ENCODE assay signal across 30 mouse cellular contexts in the genomic region with DNA sequence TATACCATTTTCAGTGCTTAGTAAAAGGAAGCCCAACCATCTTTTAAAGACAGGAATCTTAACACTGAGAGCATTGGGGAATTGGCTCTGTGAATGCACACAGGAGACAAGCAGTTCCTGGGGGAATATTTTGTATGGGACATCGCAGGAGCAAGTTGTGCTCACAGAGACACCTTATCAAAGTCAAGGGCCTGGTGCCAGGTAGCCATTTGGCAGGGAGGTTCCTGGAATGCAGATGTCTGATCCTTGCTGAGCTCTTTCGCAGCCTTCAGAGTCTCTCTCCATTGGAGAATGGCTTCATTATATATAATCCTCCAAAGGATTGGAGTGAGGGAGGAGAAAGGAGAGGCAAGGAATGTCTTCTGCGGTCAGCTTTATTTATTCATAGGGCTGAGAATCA.
DNase-seq lines count a peak whose midpoint lies in the region; ATAC-seq and TF ChIP-seq lines count a peak whose summit lies in the region.
"Had no signal": no experiment of that assay in that cellular context is flagged by ENCODE, and none has a peak within 500 bp of the region (broad histone marks: within the 10 kb centered on the region; RNA-seq: fewer than 3 reads in every experiment).

No protein-coding gene starts in this region.

- no peak overlapping the region for H3K4me2 ChIP-seq in heart, embryonic 12.5 days
- no peak overlapping the region for H3K4me2 ChIP-seq in kidney, postnatal 0 days (ENCODE audit: low read length)
- H3K4me2 ChIP-seq in midbrain, embryonic 15.5 days = no peak overlapping the region
- H3K4me2 ChIP-seq: embryonic facial prominence, embryonic 12.5 days; hindbrain, embryonic 13.5 days; liver, embryonic 12.5 days; midbrain, embryonic 13.5 days; neural tube, embryonic 12.5 days had no signal

- H3K36me3 ChIP-seq in heart, embryonic 12.5 days = no peaks in the 10 kb centered on the region
- H3K36me3 ChIP-seq in kidney, postnatal 0 days (ENCODE audit: insufficient read depth, low read length) = no peaks in the 10 kb centered on the region
- no peaks in the 10 kb centered on the region for H3K36me3 ChIP-seq in midbrain, embryonic 15.5 days (replicated peaks)
- H3K36me3 ChIP-seq: embryonic facial prominence, embryonic 12.5 days; hindbrain, embryonic 13.5 days; liver, embryonic 12.5 days; midbrain, embryonic 13.5 days; neural tube, embryonic 12.5 days had no signal

- H3K9ac ChIP-seq in heart, embryonic 12.5 days = no peak overlapping the region
- no peak overlapping the region for H3K9ac ChIP-seq in kidney, postnatal 0 days (ENCODE audit: low read depth, low read length)
- no peak overlapping the region for H3K9ac ChIP-seq in midbrain, embryonic 15.5 days
- H3K9ac ChIP-seq: embryonic facial prominence, embryonic 12.5 days; hindbrain, embryonic 13.5 days; liver, embryonic 12.5 days; liver, postnatal 0 days; midbrain, embryonic 13.5 days; neural tube, embryonic 12.5 days had no signal

- H3K27ac ChIP-seq in heart, embryonic 12.5 days (ENCODE audit: poor library complexity, severe bottlenecking) = no peak overlapping the region
- H3K27ac ChIP-seq in kidney, postnatal 0 days = no peak overlapping the region
- no peak overlapping the region for H3K27ac ChIP-seq in midbrain, embryonic 15.5 days
- H3K27ac ChIP-seq: embryonic facial prominence, embryonic 12.5 days; heart, adult 2 months; hindbrain, embryonic 13.5 days; layer of hippocampus, adult 2 months; liver, embryonic 12.5 days; macrophage; midbrain, embryonic 13.5 days; neural tube, embryonic 12.5 days had no signal

- no peaks in the 10 kb centered on the region for H3K27me3 ChIP-seq in heart, embryonic 12.5 days (replicated peaks)
- no peaks in the 10 kb centered on the region for H3K27me3 ChIP-seq in kidney, postnatal 0 days (ENCODE audit: insufficient read depth, low read length)
- no peaks in the 10 kb centered on the region for H3K27me3 ChIP-seq in midbrain, embryonic 15.5 days (replicated peaks)
- H3K27me3 ChIP-seq: embryonic facial prominence, embryonic 12.5 days; hindbrain, embryonic 13.5 days; liver, embryonic 12.5 days; midbrain, embryonic 13.5 days; neural tube, embryonic 12.5 days had no signal

- ATAC-seq in heart, embryonic 12.5 days (ENCODE audit: insufficient number of reproducible peaks, low FRiP score) = no peak
- no peak for ATAC-seq in kidney, postnatal 0 days (replicated peaks; ENCODE audit: low FRiP score, low read depth)
- no peak for ATAC-seq in midbrain, embryonic 15.5 days (replicated peaks)
- ATAC-seq: forebrain, embryonic 14.5 days; intestine, embryonic 16.5 days; liver, embryonic 12.5 days; liver, postnatal 0 days; lung, postnatal 0 days; midbrain, embryonic 13.5 days had no signal

- H3K9me3 ChIP-seq in heart, embryonic 12.5 days (replicated peaks) = no peaks in the 10 kb centered on the region
- no peaks in the 10 kb centered on the region for H3K9me3 ChIP-seq in kidney, postnatal 0 days (replicated peaks; ENCODE audit: low read length)
- H3K9me3 ChIP-seq in midbrain, embryonic 15.5 days = no peaks in the 10 kb centered on the region
- H3K9me3 ChIP-seq: embryonic facial prominence, embryonic 12.5 days; hindbrain, embryonic 13.5 days; liver, embryonic 12.5 days; midbrain, embryonic 13.5 days; neural tube, embryonic 12.5 days had no signal

- WGBS in heart, embryonic 12.5 days = 37% methylated on average over 3 of the region's 3 CpGs
- WGBS in kidney, postnatal 0 days = 58% methylated on average over 3 of the region's 3 CpGs
- 54% methylated on average over 3 of the region's 3 CpGs for WGBS in midbrain, embryonic 15.5 days

- no peak overlapping the region for H3K4me3 ChIP-seq in heart, embryonic 12.5 days
- no peak overlapping the region for H3K4me3 ChIP-seq in kidney, postnatal 0 days (replicated peaks; ENCODE audit: low read depth, low read length)
- no peak overlapping the region for H3K4me3 ChIP-seq in midbrain, embryonic 15.5 days
- H3K4me3 ChIP-seq: embryonic facial prominence, embryonic 12.5 days; heart, adult 2 months; hindbrain, embryonic 13.5 days; layer of hippocampus, adult 2 months; liver, embryonic 12.5 days; midbrain, embryonic 13.5 days; myocyte; neural tube, embryonic 12.5 days had no signal

- peak; percentile 35 to 39 for DNase-seq in heart, adult 18-20 months
- DNase-seq in kidney, postnatal 0 days (ENCODE audit: low spot score) = peak; percentile 40
- DNase-seq in kidney, postnatal 4 days = no peak
- peak; percentile 22 for DNase-seq in heart, postnatal 4 days
- DNase-seq in frontal cortex, postnatal 14 days (ENCODE audit: low spot score in 2 of 2) = no peak
- DNase-seq: adrenal gland, postnatal 25 days; B cell, adult 2 months; cerebellum, adult 18-20 months; gastrocnemius, postnatal 25 days; kidney, adult 9 months; kidney, postnatal 25 days; left cerebral cortex, postnatal 4 days; liver, postnatal 0 days; right cerebral cortex, adult 18-20 months; spleen, adult 18-20 months; thymus, postnatal 4 days had no signal

- H3K4me1 ChIP-seq in heart, embryonic 12.5 days (replicated peaks) = no peaks in the 10 kb centered on the region
- H3K4me1 ChIP-seq in kidney, postnatal 0 days (replicated peaks; ENCODE audit: insufficient read depth, low read length) = peaks cover 6% of the 10 kb centered on the region
- no peaks in the 10 kb centered on the region for H3K4me1 ChIP-seq in midbrain, embryonic 15.5 days
- H3K4me1 ChIP-seq: liver, embryonic 12.5 days; midbrain, embryonic 13.5 days had no signal

- no peak for TF ChIP-seq CTCF in kidney, postnatal 0 days (IDR thresholded peaks at IDR 0.05; ENCODE audit: low read depth)

Comparison
In these comparisons a context has a peak if more than half of its experiments do, and no peak if none do; other contexts are left out.
1. DNase-seq: peak in heart, adult 18-20 months (2 of 2), kidney, postnatal 0 days (single experiment) and heart, postnatal 4 days (single experiment); none in kidney, postnatal 4 days (0 of 2) and frontal cortex, postnatal 14 days (0 of 2).